Mouse (Mus musculus) heart, postnatal 0 days (tissue): ENCODE results near the gene Acvr1b. TPM values are rescaled to one million over a fixed set of nuclear protein-coding genes. Genes with fewer than 3 reads are reported as not detected.
A peak's percentile ranks its signal among the peaks of the same experiment; 100 is the strongest.

Source experiments
- ATAC-seq: fragments of 200-750 bp; cut with Nextera tagmentation; 2 replicates; pipeline ENCODE4 v1.8.0; 2017; ENCODE audit warnings: low read depth, moderate number of reproducible peaks, moderate library complexity; ENCODE audit not compliant: insufficient read depth
- DNase-seq: peaks from one replicate; pipeline ENCODE4 v3.0.0-alpha.2; 2016; ENCODE audit warnings: low spot score
- H3K27ac ChIP-seq: fragments of 300-500 bp; sonication (generic); 2 replicates; pipeline ENCODE4 v1.5.1; 2014; ENCODE audit warnings: low read depth, mild to moderate bottlenecking
- H3K27me3 ChIP-seq: fragments of 300-500 bp; sonication (generic); 2 replicates; pipeline ENCODE4 v1.6.1; 2014; ENCODE audit warnings: low read length, mixed read lengths; ENCODE audit not compliant: control insufficient read depth, insufficient read depth
- H3K36me3 ChIP-seq: fragments of 300-500 bp; sonication (generic); replicated peaks from 2 replicates; pipeline ENCODE4 v1.6.1; 2014; ENCODE audit warnings: low read length, mixed read lengths; ENCODE audit not compliant: control insufficient read depth, insufficient read depth
- H3K4me1 ChIP-seq: fragments of 300-500 bp; sonication (generic); 2 replicates; pipeline ENCODE4 v1.6.1; 2014; ENCODE audit warnings: antibody characterized with exemption; ENCODE audit not compliant: control insufficient read depth, insufficient read depth
- H3K4me2 ChIP-seq: fragments of 300-500 bp; sonication (generic); 2 replicates; pipeline ENCODE4 v1.6.1; 2014; ENCODE audit warnings: low read depth, mild to moderate bottlenecking, low read length, moderate library complexity
- H3K4me3 ChIP-seq: fragments of 300-500 bp; sonication (generic); 2 replicates; pipeline ENCODE4 v1.5.1; 2014; ENCODE audit warnings: low read depth, low read length
- H3K9ac ChIP-seq: fragments of 300-500 bp; sonication (generic); replicated peaks from 2 replicates; pipeline ENCODE4 v1.6.1; 2014; ENCODE audit warnings: low read depth, low read length, mixed read lengths
- H3K9me3 ChIP-seq: fragments of 300-500 bp; sonication (generic); replicated peaks from 2 replicates; pipeline ENCODE4 v1.6.1; 2016; ENCODE audit warnings: low read length; ENCODE audit not compliant: control insufficient read depth
- CTCF ChIP-seq: IDR thresholded peaks from 2 replicates; pipeline ENCODE4 v1.5.1; 2016; ENCODE audit warnings: antibody characterized with exemption, control low read depth, low read depth
- EP300 ChIP-seq: IDR thresholded peaks from 2 replicates; pipeline ENCODE4 v1.6.1; 2016; ENCODE audit warnings: antibody characterized with exemption, low read depth
- WGBS: fragments of 180-500 bp; shearing (Covaris S2); extraction: QIAGEN DNeasy Blood & Tissue Kit; methylation state at CpG from one replicate; pipeline ENCODE4 v1.1.7; 2014; 5-methylcytosine and 5-hydroxymethylcytosine counted together
- polyA plus RNA-seq: library from polyadenylated mRNA; unstranded; fragments of >200 nt; fragmentation: Nextera tagmentation; extraction: Ambion mirVana; gene quantifications from 2 replicates; pipeline ENCODE4 v1.2.1, GENCODE M21; 2015
- total RNA-seq: library from RNA; depleted of rRNA; stranded (reverse); fragments of >200 nt; gene quantifications from 2 replicates; pipeline ENCODE4 v1.2.3, GENCODE M21; 2014; ENCODE audit warnings: low replicate concordance

The Acvr1b gene
- total and polyA plus RNA-seq, 2 experiments from 2014 or later, result 5.8 to 25.9 TPM

DNA sequence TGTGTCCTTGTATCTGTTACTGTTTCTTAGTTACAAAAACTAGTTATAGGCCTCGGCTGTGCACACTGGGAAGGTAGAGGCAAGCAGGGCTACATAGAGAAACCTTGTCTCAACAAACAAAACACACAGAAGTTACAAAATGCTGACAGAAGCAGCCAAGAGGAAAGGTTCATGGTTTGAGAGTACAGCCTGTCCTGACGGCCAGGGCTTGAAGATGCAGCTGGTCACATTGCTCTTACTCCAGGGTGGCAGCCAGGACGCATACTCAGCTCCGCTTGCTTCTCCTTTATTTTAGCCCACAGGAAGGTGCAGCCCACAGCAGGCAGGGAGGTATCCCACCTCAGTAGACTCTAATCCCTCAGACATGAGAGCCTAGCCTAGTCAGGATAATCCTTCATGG, 42.2 kb downstream of the Acvr1b start:
- 83% methylated on average over 4 of the region's 4 CpGs for WGBS
- no peak overlapping the region for H3K4me2 ChIP-seq
- no peaks in the 10 kb centered on the region for H3K27me3 ChIP-seq
- ATAC-seq (no peak), DNase-seq (no peak)
- H3K36me3 ChIP-seq, result peaks cover 20% of the 10 kb centered on the region
- no peak overlapping the region for H3K9ac ChIP-seq
- H3K9me3 ChIP-seq, result no peaks in the 10 kb centered on the region
- TF ChIP-seq EP300, result no peak
- no peak for TF ChIP-seq CTCF
- H3K27ac ChIP-seq, result no peak overlapping the region
- H3K4me3 ChIP-seq, result no peak overlapping the region
- no peaks in the 10 kb centered on the region for H3K4me1 ChIP-seq

DNA sequence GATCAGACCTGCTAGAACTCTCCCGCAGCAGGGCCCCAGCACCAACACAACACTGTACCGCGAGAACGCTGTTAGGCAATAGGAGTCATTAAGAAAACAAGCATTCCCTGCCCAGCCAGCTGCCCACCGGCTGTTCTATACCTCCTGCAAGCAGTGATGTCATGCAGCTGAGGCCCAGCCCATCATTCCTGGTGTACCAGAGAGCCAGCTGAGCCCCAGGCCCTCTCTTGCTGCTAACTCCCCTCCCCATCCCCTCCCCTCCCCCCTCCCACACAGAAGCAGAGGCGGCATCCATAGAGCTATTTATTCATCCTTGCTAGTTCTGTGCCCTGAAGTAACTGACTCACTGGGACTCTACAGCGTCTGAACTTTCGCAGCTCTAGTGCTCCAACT, 47.0 kb downstream of the Acvr1b start:
- Histone ChIP-seq H3K4me2 (no peak overlapping the region), H3K4me1 (no peaks in the 10 kb centered on the region), H3K9ac (no peak overlapping the region), H3K4me3 (no peak overlapping the region), H3K27me3 (peaks cover 4% of the 10 kb centered on the region; the same call in 1 of the 2 replicates), H3K36me3 (no peaks in the 10 kb centered on the region), H3K27ac (no peak overlapping the region), H3K9me3 (no peaks in the 10 kb centered on the region)
- WGBS, result 27% methylated on average over 8 of the region's 8 CpGs
- TF ChIP-seq EP300 (no peak), CTCF (no peak)
- DNase-seq (no peak), ATAC-seq (no peak)

- Histone ChIP-seq H3K9me3 (no peaks in the 10 kb centered on the region), H3K36me3 (no peaks in the 10 kb centered on the region), H3K27ac (no peak overlapping the region), H3K4me3 (peak overlapping the region; percentile 29), H3K4me1 (no peaks in the 10 kb centered on the region), H3K9ac (no peak overlapping the region), H3K4me2 (peak overlapping the region; percentile 57), H3K27me3 (peaks cover 4% of the 10 kb centered on the region; the same call in 1 of the 2 replicates)
- WGBS, result 6% methylated on average over 14 of the region's 14 CpGs
- TF ChIP-seq CTCF (peak; percentile 88), EP300 (no peak)
- DNase-seq (peak; percentile 81), ATAC-seq (peak; percentile 62)
These were observed 47.6 kb downstream of the Acvr1b start for GRCm38 (mm10) chr15:101221298-101222104.

GRCm38 (mm10) chr15:101222897-101223482, 49.1 kb downstream of the Acvr1b start:
- Histone ChIP-seq H3K4me2 (no peak overlapping the region), H3K4me1 (no peaks in the 10 kb centered on the region), H3K27ac (no peak overlapping the region), H3K9me3 (no peaks in the 10 kb centered on the region), H3K27me3 (peaks cover 4% of the 10 kb centered on the region; the same call in 1 of the 2 replicates), H3K36me3 (no peaks in the 10 kb centered on the region), H3K9ac (no peak overlapping the region), H3K4me3 (no peak overlapping the region)
- DNase-seq (no peak), ATAC-seq (no peak)
- WGBS, result 57% methylated on average over 13 of the region's 13 CpGs
- TF ChIP-seq CTCF (no peak), EP300 (no peak)

GRCm38 (mm10) chr15:101223596-101223995, 49.7 kb downstream of the Acvr1b start:
- ATAC-seq (no peak), DNase-seq (no peak)
- peak overlapping the region; percentile 93 for H3K4me2 ChIP-seq
- H3K4me1 ChIP-seq, result 0 out of 2 replicates have a peak, but pooled peaks cover 3% of the 10 kb centered on the region
- H3K9me3 ChIP-seq, result no peaks in the 10 kb centered on the region
- WGBS, result 8% methylated on average over 5 of the region's 5 CpGs
- H3K9ac ChIP-seq, result no peak overlapping the region
- H3K36me3 ChIP-seq, result no peaks in the 10 kb centered on the region
- no peak for TF ChIP-seq EP300
- TF ChIP-seq CTCF, result no peak
- H3K4me3 ChIP-seq, result peak overlapping the region; percentile 86
- H3K27ac ChIP-seq, result no peak overlapping the region
- peaks cover 4% of the 10 kb centered on the region; the same call in 1 of the 2 replicates for H3K27me3 ChIP-seq
